Mouse (Mus musculus): ENCODE measurements at regions not wholly inside any gene's neighbourhood (a gene's known extent, or its start where the extent isn't known, plus 50 kb on each side); places are given as distances from the start of the nearest gene placed in this dataset.

DNA sequence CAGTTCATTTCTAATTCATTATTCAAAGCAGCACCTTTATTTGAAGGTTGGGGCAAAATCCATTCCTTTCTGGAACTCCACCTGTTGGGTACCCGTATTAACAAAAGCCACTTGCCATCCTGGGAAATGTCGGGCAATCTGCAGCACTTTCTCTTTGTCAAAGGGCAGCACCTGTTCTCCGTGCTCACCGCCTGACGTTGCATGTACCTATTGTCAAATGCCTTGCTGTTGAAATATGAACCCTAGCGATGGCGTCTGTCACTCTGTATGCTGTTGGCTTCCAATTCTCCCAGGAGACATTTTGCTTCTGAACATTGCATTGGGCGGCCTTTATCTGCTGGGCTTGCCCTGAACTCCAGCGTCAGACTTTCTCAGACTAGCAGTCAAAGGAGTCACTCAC is 55.3 kb upstream of the Synm start:
- no peak for DNase-seq (ENCODE audit: low read depth, low spot score)

All from forelimb bud, embryonic 11.5 days (tissue).